Mouse (Mus musculus) central nervous system, embryonic 18 days (tissue): Measurements from ENCODE around the gene Wdsub1. TPM values are rescaled to one million over a fixed set of nuclear protein-coding genes. Genes with fewer than 3 reads are reported as not detected.

Source experiments
- polyA plus RNA-seq: library from polyadenylated mRNA; depleted of rRNA; stranded (reverse); fragments of >200 nt; gene quantifications from 2 replicates; pipeline ENCODE4 v1.2.3, GENCODE M21; 2012; rRNA removed

Wdsub1 gene
- 22.3 and 25.0 TPM in 2 replicates for polyA plus RNA-seq

GRCm38 (mm10) chr2:59881831-59882741, at the start of gene Wdsub1:
Gene Wdsub1 (minus strand): TSS chr2:59882591.

